Mouse (Mus musculus) lung, postnatal 0 days (tissue): ENCODE data around the gene Rbfox2.

Experiments
- CTCF ChIP-seq: IDR thresholded peaks from 2 replicates; pipeline ENCODE4 v1.5.1; 2016; ENCODE audit warnings: antibody characterized with exemption, mild to moderate bottlenecking
- EP300 ChIP-seq: IDR thresholded peaks from 2 replicates; pipeline ENCODE4 v1.6.1; 2016; ENCODE audit warnings: antibody characterized with exemption, mild to moderate bottlenecking, control low read depth

DNA sequence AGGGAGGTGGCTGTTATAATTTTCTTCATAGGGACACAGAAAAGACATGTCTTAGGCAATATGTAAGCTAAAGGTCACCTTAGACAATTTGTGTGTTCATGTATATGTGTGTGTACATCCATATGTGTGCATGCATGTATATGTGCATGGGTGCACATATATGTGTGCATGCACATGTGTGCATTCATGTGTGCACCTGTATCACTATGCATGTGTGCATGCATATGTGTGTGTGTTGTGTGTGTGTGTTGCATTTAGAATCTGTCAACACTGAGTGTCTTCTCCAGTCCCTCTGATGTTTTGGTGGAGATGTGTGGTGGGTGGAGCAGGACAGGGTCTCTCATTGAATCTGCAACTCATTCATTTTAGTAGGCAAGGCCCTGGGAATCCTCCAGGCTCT is 244.1 kb downstream of the Rbfox2 start:
- no peak for TF ChIP-seq CTCF
- TF ChIP-seq EP300 = no peak
